Mouse (Mus musculus): ENCODE data around the gene Nrap.

GRCm38 (mm10) chr19:56300835-56301234 is 89.0 kb downstream of the Nrap start:
- TF ChIP-seq CTCF (conservative IDR thresholded peaks at IDR 0.05; ENCODE audit: low read length) (no peak), POU5F1 (IDR thresholded peaks at IDR 0.05; ENCODE audit: borderline replicate concordance, low read length) (no peak)

All from E14TG2a.4 (cell line).